Mouse (Mus musculus) embryonic facial prominence, embryonic 11.5 days (tissue): ENCODE data around the gene Gm28372. TPM values are rescaled to one million over a fixed set of nuclear protein-coding genes. Genes with fewer than 3 reads are reported as not detected.
"Not testable (repeated sequence)": the region's sequence is repeated elsewhere in the genome, so short reads cannot be mapped to it uniquely, and the experiment has no call there.

Experiments used
- ATAC-seq: fragments of 200-750 bp; cut with Nextera tagmentation; replicated peaks from 2 replicates; pipeline ENCODE4 v1.8.0; 2017; ENCODE audit warnings: low read depth; ENCODE audit not compliant: insufficient number of reproducible peaks, low FRiP score, low TSS enrichment
- DNase-seq: peaks from one replicate; pipeline ENCODE4 v3.0.0-alpha.2; 2015; ENCODE audit warnings: low spot score
- H3K27ac ChIP-seq: fragments of 300-500 bp; sonication (generic); replicated peaks from 2 replicates; pipeline ENCODE4 v1.5.1; 2014; ENCODE audit warnings: mild to moderate bottlenecking, low read depth, low read length, control low read depth
- H3K27me3 ChIP-seq: fragments of 300-500 bp; sonication (generic); 2 replicates; pipeline ENCODE4 v1.6.1; 2014; ENCODE audit warnings: mild to moderate bottlenecking, low read length, moderate library complexity, mixed read lengths; ENCODE audit not compliant: control insufficient read depth, insufficient read depth
- H3K36me3 ChIP-seq: fragments of 300-500 bp; sonication (generic); replicated peaks from 2 replicates; pipeline ENCODE4 v1.6.1; 2014; ENCODE audit warnings: low read depth, mild to moderate bottlenecking, low read length, moderate library complexity, mixed read lengths; ENCODE audit not compliant: control insufficient read depth, insufficient read depth
- H3K4me1 ChIP-seq: fragments of 300-500 bp; sonication (generic); 2 replicates; pipeline ENCODE4 v1.6.1; 2014; ENCODE audit warnings: low read length, mixed read lengths; ENCODE audit not compliant: control insufficient read depth, insufficient read depth
- H3K4me2 ChIP-seq: fragments of 300-500 bp; sonication (generic); 2 replicates; pipeline ENCODE4 v1.6.1; 2014; ENCODE audit warnings: low read depth, mild to moderate bottlenecking, control low read depth, low read length, moderate library complexity
- H3K4me3 ChIP-seq: fragments of 300-500 bp; sonication (generic); 2 replicates; pipeline ENCODE4 v1.5.1; 2014; ENCODE audit warnings: low read depth, low read length, control low read depth
- H3K9ac ChIP-seq: fragments of 300-500 bp; sonication (generic); replicated peaks from 2 replicates; pipeline ENCODE4 v1.6.1; 2014; ENCODE audit warnings: mild to moderate bottlenecking, control low read depth, low read length
- H3K9me3 ChIP-seq: fragments of 300-500 bp; sonication (generic); replicated peaks from 2 replicates; pipeline ENCODE4 v1.6.1; 2016; ENCODE audit warnings: mild to moderate bottlenecking, low read length, inconsistent platforms, mixed read lengths; ENCODE audit not compliant: control insufficient read depth
- WGBS: fragments of 180-500 bp; shearing (Covaris S2); extraction: QIAGEN DNeasy Blood & Tissue Kit; methylation state at CpG from one replicate; pipeline ENCODE4 v1.1.7; 2014; 5-methylcytosine and 5-hydroxymethylcytosine counted together
- polyA plus RNA-seq: library from polyadenylated mRNA; unstranded; fragments of >200 nt; fragmentation: Nextera tagmentation; extraction: Ambion mirVana; gene quantifications from 2 replicates; pipeline ENCODE4 v1.2.1, GENCODE M21; 2014

The Gm28372 gene
- not detected in 2 replicates for polyA plus RNA-seq

- no peaks in the 10 kb centered on the region for H3K4me1 ChIP-seq
Measured at GRCm38 (mm10) chr2:130404939-130405338, at the start of gene Gm28372, which contains the start of gene 1700020A23Rik. Gene Gm28372, plus strand, starts transcription at chr2:130405239. Gene 1700020A23Rik, plus strand, starts transcription at chr2:130405259.

GRCm38 (mm10) chr2:130357551-130357950 lies 47.5 kb upstream of the Gm28372 start:
- peaks cover 35% of the 10 kb centered on the region for H3K27me3 ChIP-seq
- 94% methylated on average over 5 of the region's 5 CpGs for WGBS
- no peak overlapping the region for H3K9ac ChIP-seq
- H3K4me3 ChIP-seq, result no peak overlapping the region
- no peak overlapping the region for H3K27ac ChIP-seq
- H3K36me3 ChIP-seq, result no peaks in the 10 kb centered on the region
- DNase-seq (no peak), ATAC-seq (no peak)
- H3K4me2 ChIP-seq, result no peak overlapping the region
- no peaks in the 10 kb centered on the region; the same call in 1 of the 2 replicates for H3K4me1 ChIP-seq
- H3K9me3 ChIP-seq, result no peaks in the 10 kb centered on the region

More at GRCm38 (mm10) chr2:130404939-130405338, at the start of gene Gm28372, which contains the start of gene 1700020A23Rik:
- Histone ChIP-seq H3K9me3 (no peaks in the 10 kb centered on the region), H3K36me3 (no peaks in the 10 kb centered on the region), H3K27me3 (no peaks in the 10 kb centered on the region), H3K9ac (no peak within 1 kb of the TSS), H3K4me2 (no peak within 1 kb of the TSS), H3K27ac (no peak within 1 kb of the TSS), H3K4me3 (no peak within 1 kb of the TSS)
- ATAC-seq (no peak), DNase-seq (no peak)
- 89% methylated on average over 1 of the region's 1 CpGs for WGBS

- no peaks in the 10 kb centered on the region for H3K9me3 ChIP-seq
- H3K27me3 ChIP-seq, result peaks cover 48% of the 10 kb centered on the region
- WGBS, result 19% methylated on average over 5 of the region's 5 CpGs
- no peak overlapping the region for H3K4me2 ChIP-seq
- H3K27ac ChIP-seq, result no peak overlapping the region
- H3K9ac ChIP-seq, result no peak overlapping the region
- DNase-seq, result no peak
- no peaks in the 10 kb centered on the region; the same call in 1 of the 2 replicates for H3K4me1 ChIP-seq
- no peak overlapping the region for H3K4me3 ChIP-seq
- no peak for ATAC-seq
- H3K36me3 ChIP-seq, result no peaks in the 10 kb centered on the region
Measured at GRCm38 (mm10) chr2:130358852-130359251, 46.2 kb upstream of the Gm28372 start.

- Histone ChIP-seq H3K9me3 (no peaks in the 10 kb centered on the region), H3K9ac (no peak overlapping the region), H3K27me3 (peaks cover 55% of the 10 kb centered on the region), H3K27ac (no peak overlapping the region), H3K4me1 (no peaks in the 10 kb centered on the region; the same call in 1 of the 2 replicates), H3K4me3 (no peak overlapping the region), H3K4me2 (no peak overlapping the region; the same call in 1 of the 2 replicates), H3K36me3 (no peaks in the 10 kb centered on the region)
- ATAC-seq (no peak), DNase-seq (peak; percentile 83)
- 2% methylated on average over 14 of the region's 14 CpGs for WGBS
Measured at GRCm38 (mm10) chr2:130362511-130363026, 42.5 kb upstream of the Gm28372 start.

- Histone ChIP-seq H3K27ac (no peak overlapping the region), H3K4me1 (no peaks in the 10 kb centered on the region; the same call in 1 of the 2 replicates), H3K9ac (peak overlapping the region; percentile 32; the same call in 1 of the 2 replicates), H3K36me3 (no peaks in the 10 kb centered on the region), H3K4me3 (peak overlapping the region; percentile 29), H3K4me2 (peak overlapping the region; percentile 57), H3K9me3 (no peaks in the 10 kb centered on the region), H3K27me3 (peaks cover 39% of the 10 kb centered on the region)
- DNase-seq (peak; percentile 46), ATAC-seq (no peak)
- WGBS, result 5% methylated on average over 30 of the region's 30 CpGs
Measured at GRCm38 (mm10) chr2:130365211-130366094, 39.6 kb upstream of the Gm28372 start.

- no peak overlapping the region for H3K4me2 ChIP-seq
- 66% methylated on average over 4 of the region's 4 CpGs for WGBS
- H3K9ac ChIP-seq, result no peak overlapping the region
- no peak overlapping the region for H3K27ac ChIP-seq
- no peaks in the 10 kb centered on the region for H3K4me1 ChIP-seq
- H3K4me3 ChIP-seq, result no peak overlapping the region
- H3K36me3 ChIP-seq, result no peaks in the 10 kb centered on the region
- H3K27me3 ChIP-seq, result peaks cover 22% of the 10 kb centered on the region
- DNase-seq (no peak), ATAC-seq (no peak)
- no peaks in the 10 kb centered on the region for H3K9me3 ChIP-seq
Measured at GRCm38 (mm10) chr2:130367386-130367785, 37.7 kb upstream of the Gm28372 start.

- ATAC-seq, H3K4me3 ChIP-seq, H3K27ac ChIP-seq, DNase-seq, H3K27me3 ChIP-seq, H3K9ac ChIP-seq, H3K4me2 ChIP-seq, H3K4me1 ChIP-seq, H3K9me3 ChIP-seq, H3K36me3 ChIP-seq: not testable (repeated sequence)
- WGBS, result 57% methylated on average over 1 of the region's 1 CpGs
Measured at GRCm38 (mm10) chr2:130373026-130373425, 32.0 kb upstream of the Gm28372 start.

- no peaks in the 10 kb centered on the region for H3K27me3 ChIP-seq
- 79% methylated on average over 4 of the region's 4 CpGs for WGBS
- H3K4me2 ChIP-seq, result no peak overlapping the region
- no peak overlapping the region for H3K9ac ChIP-seq
- no peaks in the 10 kb centered on the region for H3K36me3 ChIP-seq
- no peaks in the 10 kb centered on the region for H3K4me1 ChIP-seq
- no peak for DNase-seq
- no peak overlapping the region for H3K4me3 ChIP-seq
- no peaks in the 10 kb centered on the region for H3K9me3 ChIP-seq
- no peak overlapping the region for H3K27ac ChIP-seq
- no peak for ATAC-seq
Measured at GRCm38 (mm10) chr2:130374951-130375350, 30.1 kb upstream of the Gm28372 start.
